Mouse (Mus musculus) lung, postnatal 0 days (tissue): ENCODE results near the gene Lrrc36.

Experiments
- CTCF ChIP-seq: IDR thresholded peaks from 2 replicates; pipeline ENCODE4 v1.5.1; 2016; ENCODE audit warnings: antibody characterized with exemption, mild to moderate bottlenecking
- EP300 ChIP-seq: IDR thresholded peaks from 2 replicates; pipeline ENCODE4 v1.6.1; 2016; ENCODE audit warnings: antibody characterized with exemption, mild to moderate bottlenecking, control low read depth

DNA sequence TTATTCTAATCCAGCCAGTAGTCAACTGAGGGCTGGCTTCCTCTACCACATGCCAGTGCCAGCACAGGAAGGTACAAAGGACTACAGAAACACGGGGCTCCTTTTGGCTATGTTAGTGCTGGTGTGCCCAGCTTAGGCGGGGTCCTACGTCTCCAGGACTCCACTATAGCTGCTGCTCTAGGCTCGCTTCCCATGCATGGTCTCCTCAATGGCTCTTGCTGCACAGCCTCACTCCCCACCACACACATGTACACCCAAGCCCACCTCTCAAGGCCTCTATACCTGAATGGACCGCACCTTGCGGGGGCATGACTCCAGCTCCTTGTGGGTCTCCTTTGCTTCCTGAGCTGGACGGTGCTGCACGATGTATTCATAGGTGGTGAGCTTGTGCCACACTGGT, 62.4 kb downstream of the Lrrc36 start:
- TF ChIP-seq CTCF (no peak), EP300 (no peak)
